Mouse (Mus musculus) cerebellum, adult 2 months (tissue): Measurements from ENCODE around the gene Rer1.

Experiments used
- CTCF ChIP-seq: fragments of 200-500 bp; IDR thresholded peaks from 2 replicates; pipeline ENCODE4 v1.5.1; 2011; ENCODE audit warnings: low read depth, mild to moderate bottlenecking, control low read depth, low read length, moderate library complexity, borderline replicate concordance; ENCODE audit not compliant: insufficient read depth
- POLR2A ChIP-seq: fragments of 200-500 bp; IDR thresholded peaks from 2 replicates; pipeline ENCODE4 v1.6.1; 2011; ENCODE audit warnings: low read length, control low read depth, borderline replicate concordance; ENCODE audit not compliant: insufficient read depth

DNA sequence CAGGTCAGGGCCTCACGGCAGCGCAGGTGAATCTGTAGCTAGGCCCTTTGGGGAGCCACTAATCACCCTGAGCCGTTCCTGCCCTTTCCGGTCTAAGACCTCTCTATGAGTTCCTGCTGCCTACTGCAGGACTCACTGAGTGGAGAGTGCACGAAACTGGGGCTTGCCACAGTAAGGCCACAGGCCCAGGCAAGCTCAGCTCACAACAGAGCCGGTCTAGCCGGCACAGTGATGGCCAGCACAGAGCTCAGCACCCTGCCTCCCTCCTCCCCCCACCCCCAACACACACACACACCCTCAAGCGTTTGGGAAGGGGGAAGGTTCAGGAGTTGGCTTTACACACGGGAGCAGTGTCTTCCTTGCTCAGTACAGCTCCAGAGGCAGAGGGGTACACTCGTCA, 27.9 kb downstream of the Rer1 start:
- TF ChIP-seq CTCF (no peak), POLR2A (no peak)
